Mouse (Mus musculus): ENCODE measurements around the gene Ppp1r13b. TPM values are rescaled to one million over a fixed set of nuclear protein-coding genes. Genes with fewer than 3 reads are reported as not detected.

Gene Ppp1r13b
- total and polyA plus RNA-seq, 3 experiments = 0.42 to 2.0 (median 0.64) TPM

DNA sequence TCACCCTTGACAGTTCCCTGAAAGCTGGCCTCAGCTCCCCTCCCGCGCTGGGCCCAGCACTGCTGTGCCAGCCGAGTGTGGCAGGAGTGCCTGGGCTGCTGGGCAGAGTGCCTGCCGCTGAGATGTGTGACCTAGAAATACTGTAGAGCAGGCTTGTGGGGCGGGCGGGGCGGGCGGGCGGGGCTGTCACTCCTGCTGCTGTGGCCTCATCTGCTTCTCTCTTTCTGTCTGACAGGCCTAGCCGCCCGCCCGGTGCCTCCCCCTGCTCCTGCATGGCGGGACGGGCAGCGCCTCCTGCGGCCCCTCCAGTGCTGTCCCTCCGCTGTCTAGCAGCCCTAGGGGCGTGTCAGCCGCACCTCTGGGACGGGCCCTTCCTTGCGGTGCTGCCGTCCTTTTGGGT lies 113.8 kb downstream of the Ppp1r13b start (continued):
- no peak for TF ChIP-seq CHD2 (IDR thresholded peaks at IDR 0.05; ENCODE audit: low read length)
- no peak for TF ChIP-seq ELF1 (IDR thresholded peaks at IDR 0.05; ENCODE audit: low read depth, low read length)
- TF ChIP-seq SIN3A (IDR thresholded peaks at IDR 0.05; ENCODE audit: low read length) = no peak; the same call in 1 of the 2 replicates

DNA sequence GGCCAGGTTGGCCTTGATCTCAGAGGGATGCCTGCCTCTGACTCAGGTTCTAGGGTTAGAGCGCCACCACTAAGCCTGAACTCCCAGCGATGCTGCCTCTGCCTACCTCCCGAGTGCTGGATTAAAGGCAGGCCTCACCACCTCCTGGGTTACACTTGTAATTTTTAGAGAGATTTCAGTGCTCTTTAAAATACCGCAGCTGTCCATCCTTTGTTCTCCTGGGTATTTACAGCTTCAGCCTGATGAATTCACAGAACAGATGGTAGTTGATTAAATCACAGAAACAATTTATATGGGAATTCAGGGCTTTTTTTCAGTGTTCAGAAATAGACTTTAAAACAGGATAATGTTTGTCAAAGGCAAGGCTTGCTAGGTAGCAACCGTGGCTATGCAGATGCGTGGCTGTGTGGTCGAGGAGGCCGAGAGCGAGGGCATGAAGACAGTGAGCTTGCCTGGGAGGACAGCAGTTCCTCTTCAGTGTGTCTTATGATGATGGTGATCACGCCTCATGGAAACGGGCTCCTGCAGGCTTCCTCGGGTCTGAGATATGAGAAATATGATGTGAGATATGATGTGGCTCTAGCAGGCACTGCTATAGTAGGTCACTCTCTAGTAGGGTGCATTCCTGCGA lies 116.3 kb downstream of the Ppp1r13b start:
- no peaks in the 10 kb centered on the region; the same call in 1 of the 2 replicates for H3K79me2 ChIP-seq (replicated peaks; ENCODE audit: control insufficient read depth, extremely low read depth, insufficient read depth, poor library complexity, severe bottlenecking)
- H3K9me3 ChIP-seq (replicated peaks; ENCODE audit: low read length) = no peaks in the 10 kb centered on the region
- H3K27me3 ChIP-seq (replicated peaks) = no peaks in the 10 kb centered on the region
- H3K36me3 ChIP-seq (replicated peaks in 1 of 2; ENCODE audit: control insufficient read depth in 1 of 2, insufficient read depth in 1 of 2, low read length in 1 of 2) = peaks cover 64 to 87% of the 10 kb centered on the region in 2 experiments
- dilution Hi-C loops (cut with MboI; ENCODE audit: extremely low pct_ligation_motif_present, extremely low pct_unique_long_range_greater_than_20kb, low sequenced_read_pairs) = no loop called here
- peak; percentile 45 for DNase-seq (ENCODE audit: extremely low read depth)
- H3K4me3 ChIP-seq (replicated peaks in 1 of 3; ENCODE audit: low read depth in 2 of 3, low read length in 2 of 3, poor library complexity in 1 of 3) = no peak overlapping the region
- no peak overlapping the region for H3K9ac ChIP-seq (ENCODE audit: insufficient read depth, low read depth)
- H3K4me2 ChIP-seq (ENCODE audit: insufficient read depth, low read depth, poor library complexity, severe bottlenecking) = no peak overlapping the region
- in situ Hi-C loops (cut with MboI; ENCODE audit: low pct_ligation_motif_present, low pct_unique_long_range_greater_than_20kb, low sequenced_read_pairs) = no loop called here
- no peak overlapping the region for H3K27ac ChIP-seq (ENCODE audit: insufficient read depth, low read depth)
- TF ChIP-seq E2F4 (IDR thresholded peaks at IDR 0.05; ENCODE audit: insufficient replicate concordance, low read depth, low read length) (no peak), EP300 (IDR thresholded peaks at IDR 0.05; ENCODE audit: low read length) (no peak), PAX5 (IDR thresholded peaks at IDR 0.05; ENCODE audit: low read length) (no peak), POLR2A (IDR thresholded peaks at IDR 0.05; ENCODE audit: low read depth, low read length) (no peak), USF2 (conservative IDR thresholded peaks at IDR 0.05; ENCODE audit: low read depth, low read length) (no peak), RCOR1 (conservative IDR thresholded peaks at IDR 0.05; ENCODE audit: low read depth, low read length) (no peak), JUND (conservative IDR thresholded peaks at IDR 0.05; ENCODE audit: low read depth, low read length) (no peak), POLR2AphosphoS2 (IDR thresholded peaks at IDR 0.05; ENCODE audit: low read depth, low read length) (no peak)
- H3K4me1 ChIP-seq (ENCODE audit: control insufficient read depth in 1 of 2, insufficient read depth in 2 of 2) = peaks cover 25 to 67% of the 10 kb centered on the region in 2 experiments

DNA sequence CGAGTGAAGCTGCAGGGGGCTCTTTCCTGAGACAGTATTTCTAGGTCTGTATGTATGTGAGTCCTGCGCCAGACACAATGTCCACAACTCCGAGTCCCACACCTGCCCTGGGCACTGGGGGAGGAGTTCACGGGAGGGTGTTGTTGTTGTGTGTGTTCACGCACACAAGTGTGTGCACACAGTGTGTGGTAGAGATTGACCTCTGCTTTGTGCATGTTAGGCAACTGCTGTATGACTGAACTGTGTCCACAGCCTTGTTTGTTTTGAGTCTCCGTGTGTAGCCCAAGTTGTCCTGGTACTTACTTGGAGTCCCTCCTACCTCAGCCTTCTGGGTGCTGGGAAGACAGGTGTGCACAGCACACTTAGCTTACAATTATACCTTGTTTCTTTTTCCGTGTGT lies 117.3 kb downstream of the Ppp1r13b start:
- in situ Hi-C loops (cut with MboI; ENCODE audit: low pct_ligation_motif_present, low pct_unique_long_range_greater_than_20kb, low sequenced_read_pairs) = no loop called here
- H3K79me2 ChIP-seq (replicated peaks; ENCODE audit: control insufficient read depth, extremely low read depth, insufficient read depth, poor library complexity, severe bottlenecking) = no peaks in the 10 kb centered on the region; the same call in 1 of the 2 replicates
- peaks cover 64 to 87% of the 10 kb centered on the region in 2 experiments for H3K36me3 ChIP-seq (replicated peaks in 1 of 2; ENCODE audit: control insufficient read depth in 1 of 2, insufficient read depth in 1 of 2, low read length in 1 of 2)
- H3K27me3 ChIP-seq (replicated peaks) = no peaks in the 10 kb centered on the region
- DNase-seq (ENCODE audit: extremely low read depth) = no peak
- H3K9ac ChIP-seq (ENCODE audit: insufficient read depth, low read depth) = no peak overlapping the region
- H3K4me3 ChIP-seq (replicated peaks in 1 of 3; ENCODE audit: low read depth in 2 of 3, low read length in 2 of 3, poor library complexity in 1 of 3) = no peak overlapping the region
- H3K27ac ChIP-seq (ENCODE audit: insufficient read depth, low read depth) = no peak overlapping the region
- TF ChIP-seq GABPA (IDR thresholded peaks at IDR 0.05; ENCODE audit: insufficient replicate concordance, low read depth, low read length) (no peak), RAD21 (IDR thresholded peaks at IDR 0.05; ENCODE audit: low read depth, low read length) (no peak), MAX (IDR thresholded peaks at IDR 0.05; ENCODE audit: low read length) (no peak), POLR2AphosphoS2 (IDR thresholded peaks at IDR 0.05; ENCODE audit: low read depth, low read length) (no peak), HCFC1 (IDR thresholded peaks at IDR 0.05; ENCODE audit: low read depth, low read length) (no peak), UBTF (IDR thresholded peaks at IDR 0.05; ENCODE audit: low read depth, low read length) (no peak), EP300 (IDR thresholded peaks at IDR 0.05; ENCODE audit: low read length) (no peak)
- H3K4me1 ChIP-seq (ENCODE audit: control insufficient read depth in 1 of 2, insufficient read depth in 2 of 2) = peaks cover 18 to 57% of the 10 kb centered on the region in 2 experiments
- H3K4me2 ChIP-seq (ENCODE audit: insufficient read depth, low read depth, poor library complexity, severe bottlenecking) = no peak overlapping the region
- dilution Hi-C loops (cut with MboI; ENCODE audit: extremely low pct_ligation_motif_present, extremely low pct_unique_long_range_greater_than_20kb, low sequenced_read_pairs) = no loop called here
- no peaks in the 10 kb centered on the region for H3K9me3 ChIP-seq (replicated peaks; ENCODE audit: low read length)

All from CH12.LX (cell line).